Mouse (Mus musculus) cortical plate, adult 2 months (tissue): ENCODE results near the gene Spsb4. TPM values are rescaled to one million over a fixed set of nuclear protein-coding genes. Genes with fewer than 3 reads are reported as not detected.

Experiments
- H3K27ac ChIP-seq: fragments of 200-500 bp; 2 replicates; pipeline ENCODE4 v1.5.1; 2012; ENCODE audit warnings: low read length, control low read depth, inconsistent platforms; ENCODE audit not compliant: insufficient read depth
- H3K4me1 ChIP-seq: fragments of 200-500 bp; 2 replicates; pipeline ENCODE4 v1.6.1; 2011; ENCODE audit warnings: low read length; ENCODE audit not compliant: control insufficient read depth, insufficient read depth
- H3K4me3 ChIP-seq: fragments of 200-500 bp; 2 replicates; pipeline ENCODE4 v1.5.1; 2011; ENCODE audit warnings: mild to moderate bottlenecking, low read length, control low read depth; ENCODE audit not compliant: insufficient read depth
- CTCF ChIP-seq: fragments of 200-500 bp; IDR thresholded peaks from 2 replicates; pipeline ENCODE4 v1.5.1; 2011; ENCODE audit warnings: mild to moderate bottlenecking, control low read depth, low read length; ENCODE audit not compliant: insufficient read depth; ENCODE audit errors: extremely low read depth
- POLR2A ChIP-seq: fragments of 200-500 bp; IDR thresholded peaks from 2 replicates; pipeline ENCODE4 v1.6.1; 2011; ENCODE audit warnings: mild to moderate bottlenecking, low read length, control low read depth; ENCODE audit not compliant: insufficient read depth; ENCODE audit errors: extremely low read depth
- polyA plus RNA-seq: library from polyadenylated mRNA; depleted of rRNA; stranded (reverse); fragments of >200 nt; gene quantifications from 2 replicates; pipeline ENCODE4 v1.2.3, GENCODE M21; 2012

Spsb4 gene
- polyA plus RNA-seq, 1 experiment: 3.7 TPM

GRCm38 (mm10) chr9:97002654-97003053 is 16.0 kb downstream of the Spsb4 start:
- Histone ChIP-seq H3K4me3 (no peak overlapping the region), H3K4me1 (no peaks in the 10 kb centered on the region), H3K27ac (no peak overlapping the region)
- TF ChIP-seq CTCF (no peak), POLR2A (no peak)

- TF ChIP-seq CTCF: no peak
- no peak for TF ChIP-seq POLR2A
- H3K4me1 ChIP-seq: no peaks in the 10 kb centered on the region
- H3K27ac ChIP-seq: no peak overlapping the region
- no peak overlapping the region for H3K4me3 ChIP-seq
Observed at GRCm38 (mm10) chr9:97002025-97002424, 16.6 kb downstream of the Spsb4 start.

- H3K4me3 ChIP-seq: no peak overlapping the region
- H3K27ac ChIP-seq: no peak overlapping the region
- TF ChIP-seq CTCF (no peak), POLR2A (no peak)
- H3K4me1 ChIP-seq: no peaks in the 10 kb centered on the region
Observed at GRCm38 (mm10) chr9:97001458-97001857, 17.2 kb downstream of the Spsb4 start.

- TF ChIP-seq CTCF: no peak
- TF ChIP-seq POLR2A: no peak
- no peak overlapping the region for H3K27ac ChIP-seq
- no peak overlapping the region for H3K4me3 ChIP-seq
- no peaks in the 10 kb centered on the region for H3K4me1 ChIP-seq
Observed at GRCm38 (mm10) chr9:96995717-96996116, 22.9 kb downstream of the Spsb4 start.

- H3K4me3 ChIP-seq: no peak overlapping the region
- TF ChIP-seq CTCF (no peak), POLR2A (no peak)
- no peak overlapping the region for H3K27ac ChIP-seq
- no peaks in the 10 kb centered on the region for H3K4me1 ChIP-seq
Observed at GRCm38 (mm10) chr9:96994733-96995132, 23.9 kb downstream of the Spsb4 start.

GRCm38 (mm10) chr9:96991118-96991517 is 27.5 kb downstream of the Spsb4 start:
- no peak overlapping the region for H3K27ac ChIP-seq
- no peak for TF ChIP-seq CTCF
- no peak for TF ChIP-seq POLR2A
- H3K4me1 ChIP-seq: no peaks in the 10 kb centered on the region
- H3K4me3 ChIP-seq: no peak overlapping the region

- TF ChIP-seq POLR2A: no peak
- H3K4me1 ChIP-seq: no peaks in the 10 kb centered on the region
- no peak overlapping the region for H3K4me3 ChIP-seq
- H3K27ac ChIP-seq: no peak overlapping the region
Observed at GRCm38 (mm10) chr9:96989389-96989990, 29.2 kb downstream of the Spsb4 start.

- no peak overlapping the region for H3K4me3 ChIP-seq
- TF ChIP-seq CTCF (no peak), POLR2A (no peak)
- no peaks in the 10 kb centered on the region for H3K4me1 ChIP-seq
- no peak overlapping the region for H3K27ac ChIP-seq
Observed at GRCm38 (mm10) chr9:96986797-96987473, 31.7 kb downstream of the Spsb4 start.

- no peak overlapping the region for H3K27ac ChIP-seq
- H3K4me1 ChIP-seq: no peaks in the 10 kb centered on the region
- H3K4me3 ChIP-seq: no peak overlapping the region
- TF ChIP-seq POLR2A (no peak), CTCF (no peak)
Observed at GRCm38 (mm10) chr9:96984034-96984433, 34.6 kb downstream of the Spsb4 start.

- TF ChIP-seq POLR2A (no peak), CTCF (no peak)
Observed at GRCm38 (mm10) chr9:96982940-96983339, 35.7 kb downstream of the Spsb4 start.

More at GRCm38 (mm10) chr9:96982940-96983339, 35.7 kb downstream of the Spsb4 start:
- Histone ChIP-seq H3K4me3 (no peak overlapping the region), H3K4me1 (no peaks in the 10 kb centered on the region), H3K27ac (no peak overlapping the region)
